Mouse (Mus musculus) liver, embryonic 15.5 days (tissue): Measurements from ENCODE around the gene A130010J15Rik. TPM values are rescaled to one million over a fixed set of nuclear protein-coding genes. Genes with fewer than 3 reads are reported as not detected.

ENCODE experiments used
- ATAC-seq: fragments of 200-750 bp; cut with Nextera tagmentation; 2 replicates; pipeline ENCODE4 v1.8.0; 2017; ENCODE audit warnings: moderate number of reproducible peaks, mild to moderate bottlenecking, moderate library complexity; ENCODE audit not compliant: insufficient read depth
- H3K27ac ChIP-seq: fragments of 300-500 bp; sonication (generic); replicated peaks from 2 replicates; pipeline ENCODE4 v1.5.1; 2015; ENCODE audit warnings: mild to moderate bottlenecking, inconsistent platforms
- H3K27me3 ChIP-seq: fragments of 300-500 bp; sonication (generic); 2 replicates; pipeline ENCODE4 v1.6.1; 2015; ENCODE audit warnings: mild to moderate bottlenecking, inconsistent platforms
- H3K36me3 ChIP-seq: fragments of 300-500 bp; sonication (generic); replicated peaks from 2 replicates; pipeline ENCODE4 v1.6.1; 2015; ENCODE audit warnings: moderate library complexity, mild to moderate bottlenecking, inconsistent platforms
- H3K4me1 ChIP-seq: fragments of 300-500 bp; sonication (generic); replicated peaks from 2 replicates; pipeline ENCODE4 v1.6.1; 2015; ENCODE audit warnings: inconsistent platforms
- H3K4me2 ChIP-seq: fragments of 300-500 bp; sonication (generic); 2 replicates; pipeline ENCODE4 v1.6.1; 2015; ENCODE audit warnings: moderate library complexity, mild to moderate bottlenecking, inconsistent platforms
- H3K4me3 ChIP-seq: fragments of 300-500 bp; sonication (generic); replicated peaks from 2 replicates; pipeline ENCODE4 v1.5.1; 2015; ENCODE audit warnings: mild to moderate bottlenecking, inconsistent platforms
- H3K9ac ChIP-seq: fragments of 300-500 bp; sonication (generic); 2 replicates; pipeline ENCODE4 v1.6.1; 2015; ENCODE audit warnings: moderate library complexity, mild to moderate bottlenecking, inconsistent platforms
- H3K9me3 ChIP-seq: fragments of 300-500 bp; sonication (generic); replicated peaks from 2 replicates; pipeline ENCODE4 v1.6.1; 2016; ENCODE audit warnings: inconsistent platforms
- WGBS: fragments of 180-500 bp; shearing (Covaris S2); methylation state at CpG from one replicate; pipeline ENCODE4 v1.1.7; 2015; ENCODE audit warnings: mixed read lengths; ENCODE audit not compliant: insufficient replicate concordance; 5-methylcytosine and 5-hydroxymethylcytosine counted together
- polyA plus RNA-seq: library from polyadenylated mRNA; unstranded; fragments of >200 nt; fragmentation: Nextera tagmentation; extraction: Ambion mirVana; gene quantifications from 2 replicates; pipeline ENCODE4 v1.2.1, GENCODE M21; 2015

The A130010J15Rik gene
- polyA plus RNA-seq, 1 experiment from 2014 or later, result 3.9 TPM

- no peak within 1 kb of the TSS; the same call in 1 of the 2 replicates for H3K9ac ChIP-seq
- peak within 1 kb of the TSS; percentile 40 for H3K4me3 ChIP-seq
- 13% methylated on average over 5 of the region's 5 CpGs for WGBS
- peak; percentile 73 for ATAC-seq
- H3K27me3 ChIP-seq, result no peaks in the 10 kb centered on the region
- H3K9me3 ChIP-seq, result no peaks in the 10 kb centered on the region
- peak within 1 kb of the TSS; percentile 26 for H3K4me2 ChIP-seq
- H3K36me3 ChIP-seq, result no peaks in the 10 kb centered on the region
- H3K27ac ChIP-seq, result peak within 1 kb of the TSS; percentile 78
- H3K4me1 ChIP-seq, result peaks cover 17% of the 10 kb centered on the region
Observed at GRCm38 (mm10) chr1:193201383-193201778, 33.5 kb downstream of the A130010J15Rik start, which contains the start of gene Traf3ip3. Gene Traf3ip3 (minus strand): TSS chr1:193201703.

DNA sequence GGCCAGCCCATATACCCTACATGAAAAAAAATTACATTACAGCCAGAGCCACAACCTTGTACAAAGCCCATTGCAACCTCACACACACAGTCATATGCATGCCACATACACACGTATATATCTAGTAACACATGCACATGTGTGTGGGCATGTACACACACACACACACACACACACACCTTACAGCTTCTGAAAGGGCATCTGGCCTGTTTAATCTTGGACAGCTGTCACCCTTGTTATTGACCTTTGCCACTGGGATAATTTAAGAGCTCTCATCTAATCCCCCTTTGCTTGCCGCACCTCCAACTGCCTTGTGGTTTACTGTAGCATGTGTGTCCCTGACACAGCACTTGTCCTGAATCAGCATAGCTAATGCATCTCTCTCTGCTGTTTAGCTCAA lies 36.0 kb downstream of the A130010J15Rik start:
- 54% methylated on average over 2 of the region's 2 CpGs for WGBS
- Histone ChIP-seq H3K9me3 (no peaks in the 10 kb centered on the region), H3K27ac (no peak overlapping the region)

GRCm38 (mm10) chr1:193205431-193205830 lies 37.6 kb downstream of the A130010J15Rik start:
- 68% methylated on average over 2 of the region's 2 CpGs for WGBS
- no peaks in the 10 kb centered on the region for H3K27me3 ChIP-seq
- H3K4me2 ChIP-seq, result no peak overlapping the region
- ATAC-seq, result no peak
- H3K4me3 ChIP-seq, result no peak overlapping the region
- no peaks in the 10 kb centered on the region for H3K9me3 ChIP-seq
- no peaks in the 10 kb centered on the region for H3K36me3 ChIP-seq
- H3K27ac ChIP-seq, result peak overlapping the region; percentile 14; the same call in 1 of the 2 replicates
- no peaks in the 10 kb centered on the region; the same call in 1 of the 2 replicates for H3K4me1 ChIP-seq
- no peak overlapping the region for H3K9ac ChIP-seq

More for the DNA sequence above, 36.0 kb downstream of the A130010J15Rik start:
- H3K4me1 ChIP-seq, result peaks cover 3% of the 10 kb centered on the region; the same call in 1 of the 2 replicates
- H3K4me2 ChIP-seq, result no peak overlapping the region
- no peaks in the 10 kb centered on the region for H3K27me3 ChIP-seq
- no peak for ATAC-seq
- no peaks in the 10 kb centered on the region for H3K36me3 ChIP-seq
- no peak overlapping the region for H3K4me3 ChIP-seq
- H3K9ac ChIP-seq, result no peak overlapping the region

GRCm38 (mm10) chr1:193207503-193207902 lies 39.7 kb downstream of the A130010J15Rik start, which contains the start of gene Lamb3:
Gene Lamb3 (plus strand): TSS chr1:193207699.
- Histone ChIP-seq H3K27ac (no peak within 1 kb of the TSS), H3K4me3 (no peak within 1 kb of the TSS), H3K36me3 (no peaks in the 10 kb centered on the region), H3K27me3 (no peaks in the 10 kb centered on the region), H3K9me3 (no peaks in the 10 kb centered on the region), H3K9ac (no peak within 1 kb of the TSS), H3K4me2 (no peak within 1 kb of the TSS), H3K4me1 (no peaks in the 10 kb centered on the region; the same call in 1 of the 2 replicates)
- 46% methylated on average over 3 of the region's 3 CpGs for WGBS
- ATAC-seq, result no peak

DNA sequence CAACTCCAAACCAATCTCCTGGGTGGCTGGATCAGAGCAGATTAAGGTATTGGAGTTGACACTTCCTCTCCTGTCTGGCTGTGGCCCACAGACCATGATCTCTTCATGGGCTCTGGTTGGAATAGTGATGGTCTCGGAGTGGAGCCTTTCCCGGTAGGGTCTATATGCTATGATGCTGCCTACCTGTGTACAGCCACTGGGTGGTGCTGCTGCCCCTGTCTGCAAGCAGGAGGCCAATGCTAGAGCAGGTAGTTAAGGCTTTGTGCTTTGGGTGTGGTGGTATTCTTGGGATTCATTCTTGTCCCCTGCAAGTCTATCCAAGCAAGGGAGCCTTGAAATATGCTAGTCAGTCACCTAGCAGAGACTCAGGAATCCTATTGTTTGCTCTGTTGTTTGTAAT lies 40.3 kb downstream of the A130010J15Rik start:
- Histone ChIP-seq H3K4me2 (no peak overlapping the region), H3K9ac (no peak overlapping the region), H3K4me1 (no peaks in the 10 kb centered on the region; the same call in 1 of the 2 replicates), H3K36me3 (no peaks in the 10 kb centered on the region), H3K27ac (no peak overlapping the region), H3K9me3 (no peaks in the 10 kb centered on the region), H3K27me3 (no peaks in the 10 kb centered on the region), H3K4me3 (no peak overlapping the region)
- 24% methylated on average over 2 of the region's 2 CpGs for WGBS
- no peak for ATAC-seq

- Histone ChIP-seq H3K9me3 (no peaks in the 10 kb centered on the region), H3K36me3 (no peaks in the 10 kb centered on the region), H3K4me1 (no peaks in the 10 kb centered on the region), H3K27ac (no peak overlapping the region), H3K9ac (no peak overlapping the region), H3K4me3 (no peak overlapping the region), H3K27me3 (no peaks in the 10 kb centered on the region), H3K4me2 (no peak overlapping the region)
- no peak for ATAC-seq
- WGBS, result 57% methylated on average over 5 of the region's 5 CpGs
Observed at GRCm38 (mm10) chr1:193211371-193211770, 43.5 kb downstream of the A130010J15Rik start.

GRCm38 (mm10) chr1:193214053-193214452 lies 46.2 kb downstream of the A130010J15Rik start:
- H3K4me2 ChIP-seq, result no peak overlapping the region
- WGBS, result 46% methylated on average over 5 of the region's 5 CpGs

GRCm38 (mm10) chr1:193216000-193216399 lies 48.2 kb downstream of the A130010J15Rik start:
- ATAC-seq, result no peak
- no peak overlapping the region for H3K4me2 ChIP-seq
- no peaks in the 10 kb centered on the region for H3K4me1 ChIP-seq
- H3K9me3 ChIP-seq, result no peaks in the 10 kb centered on the region
- no peak overlapping the region for H3K4me3 ChIP-seq
- no peaks in the 10 kb centered on the region for H3K27me3 ChIP-seq
- H3K9ac ChIP-seq, result no peak overlapping the region
- 48% methylated on average over 3 of the region's 3 CpGs for WGBS
- H3K36me3 ChIP-seq, result no peaks in the 10 kb centered on the region
- no peak overlapping the region for H3K27ac ChIP-seq

More at GRCm38 (mm10) chr1:193214053-193214452, 46.2 kb downstream of the A130010J15Rik start:
- H3K27ac ChIP-seq, result no peak overlapping the region
- no peak overlapping the region for H3K9ac ChIP-seq
- no peaks in the 10 kb centered on the region for H3K9me3 ChIP-seq
- H3K36me3 ChIP-seq, result no peaks in the 10 kb centered on the region
- H3K27me3 ChIP-seq, result no peaks in the 10 kb centered on the region
- no peak overlapping the region for H3K4me3 ChIP-seq
- H3K4me1 ChIP-seq, result no peaks in the 10 kb centered on the region
- ATAC-seq, result no peak

GRCm38 (mm10) chr1:193220408-193220807 lies 52.6 kb downstream of the A130010J15Rik start:
- no peak overlapping the region for H3K9ac ChIP-seq
- no peak overlapping the region for H3K4me2 ChIP-seq
- no peaks in the 10 kb centered on the region for H3K27me3 ChIP-seq
- no peaks in the 10 kb centered on the region for H3K36me3 ChIP-seq
- no peaks in the 10 kb centered on the region for H3K4me1 ChIP-seq
- no peak overlapping the region for H3K27ac ChIP-seq
- H3K9me3 ChIP-seq, result no peaks in the 10 kb centered on the region
- no peak for ATAC-seq
- WGBS, result 51% methylated on average over 5 of the region's 5 CpGs
- H3K4me3 ChIP-seq, result no peak overlapping the region

DNA sequence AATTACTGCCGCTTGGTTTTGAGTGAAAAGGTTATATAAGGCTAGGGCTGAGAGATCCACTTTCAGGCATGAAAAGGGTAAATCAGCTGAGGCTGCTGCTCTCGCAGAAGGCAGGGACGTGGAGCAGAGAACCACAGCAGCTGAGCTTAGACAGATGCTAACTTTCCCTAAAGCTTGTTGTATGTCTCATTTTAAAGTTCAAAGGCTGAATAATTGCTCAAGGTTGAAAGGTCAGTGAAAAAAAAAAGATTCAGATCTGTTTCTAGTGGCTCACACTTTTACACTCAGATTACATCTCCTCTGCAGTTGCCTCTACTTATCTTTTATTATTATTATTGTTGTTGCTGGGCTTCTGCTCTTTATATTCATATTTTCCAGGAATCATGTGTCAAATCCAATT lies 57.7 kb downstream of the A130010J15Rik start:
- Histone ChIP-seq H3K27me3 (no peaks in the 10 kb centered on the region), H3K4me2 (no peak overlapping the region), H3K27ac (no peak overlapping the region), H3K9me3 (no peaks in the 10 kb centered on the region), H3K4me1 (peaks cover 4% of the 10 kb centered on the region; the same call in 1 of the 2 replicates), H3K9ac (no peak overlapping the region), H3K4me3 (no peak overlapping the region), H3K36me3 (no peaks in the 10 kb centered on the region)
- no peak for ATAC-seq
- 57% methylated on average over 3 of the region's 3 CpGs for WGBS

GRCm38 (mm10) chr1:193226114-193226513 lies 58.3 kb downstream of the A130010J15Rik start:
- no peak for ATAC-seq
- no peaks in the 10 kb centered on the region for H3K27me3 ChIP-seq
- 70% methylated on average over 4 of the region's 4 CpGs for WGBS
- no peak overlapping the region for H3K27ac ChIP-seq
- H3K4me2 ChIP-seq, result no peak overlapping the region
- H3K4me3 ChIP-seq, result no peak overlapping the region
- H3K9ac ChIP-seq, result no peak overlapping the region
- H3K9me3 ChIP-seq, result no peaks in the 10 kb centered on the region
- peaks cover 7% of the 10 kb centered on the region; the same call in 1 of the 2 replicates for H3K4me1 ChIP-seq
- H3K36me3 ChIP-seq, result no peaks in the 10 kb centered on the region
